Mouse (Mus musculus) testis, postnatal 10 days (tissue): ENCODE data around the gene Shb.

Experiments
- DNase-seq: peaks from one replicate; pipeline ENCODE4 v3.0.0; 2021; ENCODE audit warnings: low spot score

Gene Shb

DNA sequence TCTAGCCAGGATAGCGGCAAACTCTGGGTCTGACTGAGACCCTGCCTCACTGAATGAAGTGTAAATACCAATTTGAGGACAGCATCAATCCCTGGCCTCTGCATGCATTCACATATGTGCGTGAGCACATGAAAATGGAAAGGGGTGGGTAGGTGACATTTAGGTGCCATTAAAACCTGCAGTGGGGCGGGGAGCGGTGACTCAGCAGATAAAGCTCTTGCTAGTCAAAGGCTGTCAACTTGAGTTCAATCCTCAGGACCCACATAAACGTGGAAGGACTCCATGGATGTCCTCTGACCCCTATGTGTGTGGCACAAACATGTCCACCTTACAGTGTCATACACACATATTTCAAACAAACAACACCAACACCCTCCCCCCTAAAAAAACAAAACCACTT lies 50.8 kb downstream of the Shb start:
- DNase-seq: no peak

DNA sequence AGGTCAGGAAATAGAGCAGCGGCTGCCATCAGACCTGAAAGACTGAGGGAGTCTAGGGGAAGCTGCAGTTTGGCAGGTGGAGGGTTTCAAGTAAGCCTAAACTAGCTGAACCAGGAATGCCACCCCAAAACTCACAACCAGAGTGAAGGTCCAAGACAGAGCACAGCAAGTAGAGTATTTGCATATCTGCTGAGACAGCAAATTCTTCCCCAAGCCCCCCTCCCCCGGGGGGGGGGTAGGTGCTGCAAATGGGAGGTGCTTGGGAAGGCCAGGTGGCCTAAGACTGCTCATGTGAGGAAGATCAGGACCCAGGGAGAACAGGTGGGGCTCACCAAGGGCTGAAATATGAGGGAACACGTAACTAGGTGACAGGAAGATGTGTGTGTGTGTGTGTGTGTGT lies 51.7 kb downstream of the Shb start:
- no peak for DNase-seq

DNA sequence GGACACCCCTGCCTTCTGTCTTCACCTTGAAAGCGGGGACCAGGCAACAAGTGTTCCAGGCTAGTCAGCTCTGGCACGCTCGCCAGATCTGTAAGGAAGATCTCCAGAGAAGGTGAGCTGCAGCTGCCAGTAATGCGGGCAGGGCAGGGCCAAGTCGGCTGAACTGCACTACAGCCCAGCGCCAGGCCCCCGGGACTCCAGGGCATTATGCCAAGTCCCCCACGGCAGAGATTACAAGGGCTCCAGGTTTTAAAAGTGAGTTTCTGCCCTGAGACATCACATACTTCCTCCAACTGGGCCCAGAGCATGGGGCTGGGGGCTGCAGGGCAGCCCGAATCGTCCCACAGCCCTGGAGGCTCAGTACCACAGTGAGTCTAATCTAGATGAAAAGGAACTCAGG lies 52.8 kb downstream of the Shb start:
- no peak for DNase-seq

GRCm38 (mm10) chr4:45478178-45478577 lies 54.1 kb downstream of the Shb start:
- DNase-seq: no peak

GRCm38 (mm10) chr4:45477047-45477446 lies 55.2 kb downstream of the Shb start:
- no peak for DNase-seq

DNA sequence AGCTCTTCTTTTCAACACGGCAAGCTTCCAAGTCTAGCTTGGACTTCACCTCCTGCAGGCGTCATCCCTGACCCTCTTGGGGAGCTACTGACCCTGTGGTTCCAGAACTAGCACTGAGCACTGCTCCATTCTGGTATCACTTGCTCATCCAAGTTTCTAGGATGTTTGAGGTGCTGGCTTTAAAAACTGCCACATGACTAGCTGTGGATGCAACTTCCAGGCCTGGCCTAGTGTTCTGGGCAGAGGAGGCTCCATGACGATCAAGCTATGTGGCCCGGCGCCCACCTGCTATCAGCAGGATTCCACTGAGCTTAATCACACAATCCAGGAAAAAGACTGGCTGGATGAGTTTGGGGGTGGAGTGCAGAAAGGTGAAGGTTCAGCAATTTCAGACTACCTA lies 57.4 kb downstream of the Shb start:
- DNase-seq: no peak

- DNase-seq: no peak
Measured at GRCm38 (mm10) chr4:45474131-45474530, 58.1 kb downstream of the Shb start.

GRCm38 (mm10) chr4:45473129-45473528 lies 59.1 kb downstream of the Shb start:
- DNase-seq: peak; percentile 74

- DNase-seq: no peak
Measured at GRCm38 (mm10) chr4:45472706-45473105, 59.6 kb downstream of the Shb start.

DNA sequence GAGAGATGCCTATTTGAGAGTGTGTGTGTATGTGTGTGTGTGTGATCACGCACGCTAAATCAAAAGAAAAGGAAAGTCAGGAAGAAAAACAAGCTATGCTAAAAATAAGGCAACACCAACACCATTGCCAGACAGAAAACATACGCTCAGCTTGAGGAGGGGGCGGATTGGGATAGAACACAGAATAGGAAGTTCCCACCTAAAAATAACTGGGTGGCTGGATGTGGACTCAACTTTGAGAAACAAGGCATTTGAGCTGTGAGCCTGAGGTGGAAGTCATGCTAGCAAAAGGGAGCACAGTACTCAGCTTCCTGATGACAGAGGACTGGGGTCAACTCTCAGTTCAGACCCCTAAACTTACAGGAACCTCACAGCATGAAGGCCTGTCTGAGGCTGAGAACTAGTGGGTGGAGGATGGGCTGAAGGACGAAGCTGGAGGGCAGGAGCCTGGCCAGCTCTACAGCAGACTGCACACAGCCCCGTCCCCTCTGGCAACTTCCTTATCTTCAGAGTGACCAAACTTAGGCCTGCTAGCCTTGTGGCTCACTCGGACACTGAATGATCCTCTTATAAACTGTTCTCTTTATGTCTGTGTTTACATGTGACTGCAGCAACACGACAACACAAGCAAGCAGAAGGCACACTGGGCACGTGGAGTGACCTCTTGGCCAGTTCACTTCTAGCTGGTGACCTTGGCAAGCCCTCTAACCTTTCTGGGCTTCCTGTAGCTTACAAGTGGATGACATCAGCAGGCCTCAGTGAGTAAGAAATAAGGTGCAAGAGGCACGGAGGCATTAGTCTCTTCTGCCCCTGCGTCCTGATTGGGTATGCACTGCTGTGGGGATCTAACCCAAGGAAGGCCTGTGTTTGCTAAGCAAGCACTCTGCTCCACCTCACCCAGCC lies 60.4 kb downstream of the Shb start:
- DNase-seq: no peak

DNA sequence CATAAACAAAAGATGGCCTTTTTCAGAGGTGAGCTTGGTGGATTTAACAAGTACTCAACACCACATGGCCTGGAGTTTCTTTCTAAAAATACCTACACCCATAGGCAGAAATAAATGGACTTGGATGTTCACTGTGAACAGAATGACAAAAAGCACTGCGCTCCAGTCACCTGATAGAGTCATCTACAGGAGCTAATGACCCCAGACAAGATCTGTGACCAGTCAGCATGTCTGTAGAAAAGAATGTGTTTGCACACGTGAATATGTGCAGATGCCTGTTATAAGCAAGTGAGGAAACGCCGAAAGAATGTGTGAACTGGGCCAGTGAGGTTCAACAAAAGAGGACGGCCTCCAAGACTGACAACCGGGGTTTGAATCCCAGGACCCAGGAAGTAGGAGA lies 63.2 kb downstream of the Shb start:
- no peak for DNase-seq

- no peak for DNase-seq
Measured at GRCm38 (mm10) chr4:45468507-45468906, 63.8 kb downstream of the Shb start.

DNA sequence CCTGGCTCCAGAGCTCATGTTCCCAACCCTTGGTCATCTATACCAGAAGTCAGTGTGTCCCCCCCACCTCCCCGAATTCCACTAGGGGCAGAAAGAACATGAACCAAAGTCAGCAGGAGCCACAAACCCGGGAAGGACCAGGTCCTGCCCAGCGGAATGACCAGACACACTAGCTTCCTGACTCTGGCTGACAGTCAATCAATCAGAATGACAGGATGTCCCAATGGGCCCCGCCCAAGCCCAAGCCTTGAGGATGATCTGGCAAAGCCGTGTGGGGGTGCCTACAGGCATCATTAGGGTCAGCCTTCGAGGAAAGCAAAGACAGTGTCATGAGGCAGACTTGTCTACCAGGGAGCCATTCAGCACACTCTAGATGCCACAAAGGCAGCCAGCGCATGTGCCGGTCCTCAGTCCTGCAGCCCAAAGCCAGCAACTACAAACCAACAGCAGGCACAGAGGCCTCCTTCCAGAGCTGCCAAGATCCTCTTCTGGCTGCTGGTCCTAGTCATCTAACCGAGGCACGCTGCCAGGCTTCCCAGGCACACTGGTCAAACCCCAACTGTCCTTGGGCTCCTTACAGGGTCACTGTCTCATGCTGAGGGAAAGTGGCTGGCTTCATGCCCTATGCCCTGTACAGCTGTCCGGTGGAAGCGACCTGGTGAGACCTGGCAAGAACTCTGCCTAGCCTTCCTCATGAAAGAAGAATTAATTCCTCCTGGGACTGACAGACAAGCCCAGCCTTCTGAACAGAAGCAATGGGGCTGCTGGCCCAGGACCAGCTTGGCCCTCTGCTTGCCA lies 65.0 kb downstream of the Shb start:
- peak; percentile 70 for DNase-seq

DNA sequence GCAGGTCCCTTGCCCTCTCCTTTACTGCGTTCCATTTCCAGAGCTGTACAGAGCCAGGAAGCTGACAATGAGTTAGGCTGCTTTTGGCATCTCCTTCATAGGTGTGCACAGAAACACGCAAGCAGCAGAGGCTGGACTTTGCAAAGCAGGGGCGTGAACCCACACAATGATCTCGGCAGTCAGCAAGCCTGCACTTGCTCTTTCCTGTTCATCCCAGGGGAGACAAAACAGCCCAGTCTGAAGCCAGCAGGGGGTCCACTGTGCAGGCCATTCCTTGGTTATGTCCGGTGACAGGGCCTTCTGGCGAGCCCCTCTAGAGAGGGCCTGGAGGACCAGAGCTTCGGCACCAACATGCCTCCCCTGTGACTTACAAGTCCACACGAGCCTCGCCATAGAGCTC lies 67.3 kb downstream of the Shb start:
- no peak for DNase-seq

DNA sequence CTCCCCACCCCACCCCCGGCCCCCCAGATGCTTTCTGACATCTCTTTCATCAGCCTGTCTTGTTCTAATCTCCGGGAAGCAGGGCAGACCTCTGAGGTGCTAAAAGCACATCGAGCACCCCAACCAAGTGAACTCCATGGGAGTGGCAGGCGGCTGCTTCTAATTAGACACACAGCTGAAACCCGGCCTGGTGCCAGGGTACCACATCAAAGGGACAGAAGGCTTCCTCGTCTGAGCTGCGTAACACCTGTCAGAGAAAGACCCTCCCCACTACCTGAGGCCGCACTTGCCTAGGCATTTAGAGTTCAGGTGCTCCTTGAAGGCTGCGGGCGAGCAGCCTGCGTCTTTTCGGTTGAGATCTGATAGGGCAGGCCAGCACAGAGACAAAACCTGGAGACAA lies 67.7 kb downstream of the Shb start:
- no peak for DNase-seq

- DNase-seq: no peak
Measured at GRCm38 (mm10) chr4:45464123-45464522, 68.1 kb downstream of the Shb start.

GRCm38 (mm10) chr4:45462628-45463027 lies 69.6 kb downstream of the Shb start:
- no peak for DNase-seq

- no peak for DNase-seq
Measured at GRCm38 (mm10) chr4:45461661-45462060, 70.6 kb downstream of the Shb start.

DNA sequence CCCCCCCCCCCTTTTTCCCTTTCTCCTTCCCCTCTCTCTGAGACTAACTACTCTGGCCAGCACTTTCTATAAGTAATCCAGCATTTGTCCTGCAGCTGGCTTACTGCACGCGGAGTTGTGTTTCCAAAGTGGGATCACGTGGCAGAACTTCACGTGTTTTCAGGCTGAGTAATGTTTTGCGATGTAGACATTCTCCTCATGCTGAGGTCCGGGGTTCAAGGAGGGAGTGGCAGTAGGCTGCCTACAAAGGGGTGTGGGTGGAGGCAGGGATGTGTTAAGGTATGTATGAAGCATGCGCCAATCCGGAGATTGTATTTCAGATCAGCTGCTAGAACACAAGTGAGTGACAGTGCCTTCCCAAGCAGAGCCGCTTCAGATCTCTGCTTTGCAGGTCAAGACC lies 72.9 kb downstream of the Shb start:
- no peak for DNase-seq

DNA sequence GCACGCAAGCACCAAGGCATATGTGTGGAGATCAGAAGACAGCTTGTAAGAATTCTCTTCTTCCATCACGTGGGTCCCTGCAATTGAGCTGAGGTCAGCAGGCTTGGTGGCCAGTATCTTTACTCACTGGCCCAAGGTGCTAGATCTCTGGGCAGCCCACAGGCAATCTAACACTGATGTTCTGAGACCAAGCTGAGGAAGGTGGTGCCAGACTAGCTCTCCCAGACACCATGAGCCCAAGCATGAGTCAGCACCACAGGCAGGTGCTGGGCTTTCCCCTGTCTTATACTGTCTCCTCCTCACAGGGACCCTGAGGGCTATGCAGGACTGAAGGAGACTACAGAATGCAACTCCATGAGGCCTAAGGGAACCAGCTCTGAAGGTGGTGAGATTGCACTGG lies 74.7 kb downstream of the Shb start:
- DNase-seq: no peak

GRCm38 (mm10) chr4:45455001-45455400 lies 77.3 kb downstream of the Shb start:
- DNase-seq: no peak

DNA sequence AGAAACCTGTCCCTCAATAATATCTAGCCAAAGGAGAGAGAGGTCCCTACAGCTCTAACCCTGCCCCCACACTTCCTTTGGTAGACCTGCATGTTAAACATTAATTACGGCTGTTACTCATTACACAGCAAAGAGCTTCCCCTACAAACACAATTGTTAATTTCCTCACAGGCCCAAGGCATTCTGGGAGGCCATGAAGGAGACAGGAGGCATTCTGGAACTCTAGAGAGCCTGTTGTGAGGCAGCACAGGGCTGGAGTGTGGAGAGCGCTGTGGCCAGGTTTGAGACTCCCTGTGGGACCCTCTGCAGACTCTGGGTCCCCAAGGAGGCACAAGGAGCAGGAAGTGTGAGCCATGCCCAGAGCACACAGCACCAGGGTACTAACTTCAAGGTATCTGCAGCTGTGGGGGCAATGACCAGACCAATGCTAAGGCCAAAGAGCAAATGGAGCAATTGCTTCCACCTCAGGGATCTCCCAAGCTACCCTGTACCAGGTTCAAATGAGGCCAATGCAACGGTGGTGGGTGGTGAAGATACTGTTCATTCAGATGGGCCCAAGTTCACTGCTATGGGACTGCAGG lies 78.9 kb downstream of the Shb start:
- DNase-seq: no peak

DNA sequence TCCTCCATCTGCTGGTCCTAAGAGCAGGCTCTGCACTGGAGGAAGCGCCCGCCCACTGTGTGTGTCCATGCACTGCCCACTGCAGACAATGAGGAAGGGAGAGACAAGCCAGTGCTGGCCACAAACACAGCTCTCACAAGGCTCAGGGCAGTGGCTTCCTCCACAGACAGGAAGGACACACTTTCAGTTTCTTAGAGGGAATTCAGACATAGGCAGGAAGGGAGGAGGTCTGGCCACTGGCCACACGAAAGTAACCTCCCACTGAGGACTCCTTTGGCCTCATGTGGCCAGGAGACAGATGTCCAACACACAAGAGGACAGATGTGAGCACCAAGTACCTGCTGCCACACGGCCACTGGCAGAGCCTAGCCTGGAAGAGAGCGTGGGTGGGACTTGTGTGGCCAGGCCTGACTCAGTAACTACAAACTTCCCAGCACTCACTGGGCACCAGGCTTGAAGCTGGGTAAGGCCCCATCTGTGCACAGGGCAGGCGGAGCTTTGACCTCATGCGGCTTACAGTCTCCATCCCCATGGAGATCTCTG lies 79.6 kb downstream of the Shb start:
- DNase-seq: no peak
